Mouse (Mus musculus) bone marrow, adult 2 months (tissue): ENCODE data around the gene Cfap300.

Experiments used
- CTCF ChIP-seq: fragments of 200-500 bp; IDR thresholded peaks from 2 replicates; pipeline ENCODE4 v1.5.1; 2011; ENCODE audit warnings: low read length, control low read depth; ENCODE audit not compliant: control insufficient read depth, insufficient read depth
- POLR2A ChIP-seq: fragments of 200-500 bp; IDR thresholded peaks from 2 replicates; pipeline ENCODE4 v1.6.1; 2011; ENCODE audit warnings: low read depth, mild to moderate bottlenecking, control low read depth, low read length, borderline replicate concordance; ENCODE audit not compliant: control insufficient read depth

GRCm38 (mm10) chr9:7983665-7984064 is 59.0 kb downstream of the Cfap300 start:
- TF ChIP-seq CTCF (no peak), POLR2A (no peak)
